Mouse (Mus musculus): ENCODE data around the gene Pomgnt1. TPM values are rescaled to one million over a fixed set of nuclear protein-coding genes. Genes with fewer than 3 reads are reported as not detected.

The Pomgnt1 gene
- polyA plus RNA-seq, 1 experiment, result 33.6 TPM

DNA sequence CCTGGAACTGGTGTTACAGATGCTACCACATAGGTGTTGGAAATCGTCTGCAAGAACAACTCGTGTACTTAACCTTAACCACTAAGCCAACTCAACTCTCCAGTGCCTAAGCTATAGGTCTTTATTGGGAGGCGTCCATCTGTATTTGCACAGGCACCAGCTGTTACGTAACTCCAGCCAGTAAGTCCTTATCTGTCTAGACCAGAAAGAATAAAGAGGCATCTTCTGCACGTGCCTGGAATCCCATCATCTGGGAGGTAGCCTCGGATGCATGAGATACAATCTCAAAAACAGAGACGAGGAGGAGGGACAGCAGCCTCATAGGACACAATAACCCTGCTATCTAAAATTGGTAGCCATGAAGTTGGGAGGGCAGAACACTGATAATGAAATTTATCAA lies 22.7 kb upstream of the Pomgnt1 start:
- Histone ChIP-seq H3K27ac (ENCODE audit: insufficient read depth, low read length) (no peak overlapping the region), H3K27me3 (ENCODE audit: control insufficient read depth, insufficient read depth, low read length, poor library complexity, severe bottlenecking) (no peaks in the 10 kb centered on the region), H3K9ac (ENCODE audit: low read depth, poor library complexity, severe bottlenecking) (no peak overlapping the region), H3K4me3 (ENCODE audit: low read depth, low read length) (no peak overlapping the region), H3K9me3 (replicated peaks; ENCODE audit: control insufficient read depth, insufficient read depth, low read length, poor library complexity, severe bottlenecking) (no peaks in the 10 kb centered on the region; the same call in 1 of the 2 replicates), H3K36me3 (ENCODE audit: control insufficient read depth, insufficient read depth, low read length, poor library complexity, severe bottlenecking) (peaks cover 82% of the 10 kb centered on the region), H3K4me1 (ENCODE audit: control insufficient read depth, insufficient read depth, low read length) (no peaks in the 10 kb centered on the region)
- TF ChIP-seq EP300 (IDR thresholded peaks at IDR 0.05; ENCODE audit: insufficient read depth, low read depth, low read length), result no peak

GRCm38 (mm10) chr4:116105278-116105677 lies 18.4 kb upstream of the Pomgnt1 start:
- Histone ChIP-seq H3K4me1 (ENCODE audit: control insufficient read depth, insufficient read depth, low read length) (no peaks in the 10 kb centered on the region), H3K36me3 (ENCODE audit: control insufficient read depth, insufficient read depth, low read length, poor library complexity, severe bottlenecking) (peaks cover 66% of the 10 kb centered on the region), H3K27ac (ENCODE audit: insufficient read depth, low read length) (no peak overlapping the region), H3K4me3 (ENCODE audit: low read depth, low read length) (no peak overlapping the region), H3K27me3 (ENCODE audit: control insufficient read depth, insufficient read depth, low read length, poor library complexity, severe bottlenecking) (no peaks in the 10 kb centered on the region), H3K9me3 (replicated peaks; ENCODE audit: control insufficient read depth, insufficient read depth, low read length, poor library complexity, severe bottlenecking) (no peaks in the 10 kb centered on the region; the same call in 1 of the 2 replicates), H3K9ac (ENCODE audit: low read depth, poor library complexity, severe bottlenecking) (no peak overlapping the region)
- TF ChIP-seq CTCF (IDR thresholded peaks at IDR 0.05; ENCODE audit: low read depth, low read length) (no peak), POLR2A (IDR thresholded peaks at IDR 0.05; ENCODE audit: insufficient read depth, low read length) (no peak), EP300 (IDR thresholded peaks at IDR 0.05; ENCODE audit: insufficient read depth, low read depth, low read length) (no peak)

DNA sequence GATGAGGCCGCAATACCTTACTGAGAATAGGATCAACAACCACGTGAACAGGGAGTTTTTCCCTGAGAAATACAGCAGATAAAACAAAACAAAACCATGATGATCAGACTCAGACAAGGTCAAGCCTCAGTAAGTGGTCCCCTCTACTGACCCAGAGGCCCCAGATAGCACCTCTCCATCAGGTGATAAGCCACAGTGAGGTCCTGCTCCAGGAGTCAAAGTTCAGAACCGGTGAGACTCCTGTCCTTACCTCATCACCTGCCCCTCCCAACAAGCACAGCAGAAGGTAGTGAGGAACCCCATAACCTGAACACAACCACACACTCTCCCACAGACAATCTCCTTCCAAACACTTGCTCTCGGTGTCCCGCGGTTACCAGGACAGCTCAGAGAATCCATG lies 12.9 kb upstream of the Pomgnt1 start:
- H3K36me3 ChIP-seq (ENCODE audit: control insufficient read depth, insufficient read depth, low read length, poor library complexity, severe bottlenecking), result peaks cover 35% of the 10 kb centered on the region
- H3K27me3 ChIP-seq (ENCODE audit: control insufficient read depth, insufficient read depth, low read length, poor library complexity, severe bottlenecking), result no peaks in the 10 kb centered on the region
- no peak for TF ChIP-seq EP300 (IDR thresholded peaks at IDR 0.05; ENCODE audit: insufficient read depth, low read depth, low read length)
- no peak for TF ChIP-seq CTCF (IDR thresholded peaks at IDR 0.05; ENCODE audit: low read depth, low read length)
- no peak for TF ChIP-seq POLR2A (IDR thresholded peaks at IDR 0.05; ENCODE audit: insufficient read depth, low read length)
- no peak overlapping the region for H3K27ac ChIP-seq (ENCODE audit: insufficient read depth, low read length)
- H3K9ac ChIP-seq (ENCODE audit: low read depth, poor library complexity, severe bottlenecking), result no peak overlapping the region
- H3K4me3 ChIP-seq (ENCODE audit: low read depth, low read length), result no peak overlapping the region
- H3K4me1 ChIP-seq (ENCODE audit: control insufficient read depth, insufficient read depth, low read length), result no peaks in the 10 kb centered on the region
- H3K9me3 ChIP-seq (replicated peaks; ENCODE audit: control insufficient read depth, insufficient read depth, low read length, poor library complexity, severe bottlenecking), result no peaks in the 10 kb centered on the region

GRCm38 (mm10) chr4:116111486-116111885 lies 12.2 kb upstream of the Pomgnt1 start:
- H3K4me3 ChIP-seq (ENCODE audit: low read depth, low read length), result no peak overlapping the region
- no peaks in the 10 kb centered on the region for H3K27me3 ChIP-seq (ENCODE audit: control insufficient read depth, insufficient read depth, low read length, poor library complexity, severe bottlenecking)
- H3K27ac ChIP-seq (ENCODE audit: insufficient read depth, low read length), result no peak overlapping the region
- no peaks in the 10 kb centered on the region for H3K4me1 ChIP-seq (ENCODE audit: control insufficient read depth, insufficient read depth, low read length)
- H3K9ac ChIP-seq (ENCODE audit: low read depth, poor library complexity, severe bottlenecking), result no peak overlapping the region
- no peaks in the 10 kb centered on the region for H3K9me3 ChIP-seq (replicated peaks; ENCODE audit: control insufficient read depth, insufficient read depth, low read length, poor library complexity, severe bottlenecking)
- peaks cover 35% of the 10 kb centered on the region for H3K36me3 ChIP-seq (ENCODE audit: control insufficient read depth, insufficient read depth, low read length, poor library complexity, severe bottlenecking)
- no peak for TF ChIP-seq POLR2A (IDR thresholded peaks at IDR 0.05; ENCODE audit: insufficient read depth, low read length)
- TF ChIP-seq CTCF (IDR thresholded peaks at IDR 0.05; ENCODE audit: low read depth, low read length), result no peak
- no peak for TF ChIP-seq EP300 (IDR thresholded peaks at IDR 0.05; ENCODE audit: insufficient read depth, low read depth, low read length)

DNA sequence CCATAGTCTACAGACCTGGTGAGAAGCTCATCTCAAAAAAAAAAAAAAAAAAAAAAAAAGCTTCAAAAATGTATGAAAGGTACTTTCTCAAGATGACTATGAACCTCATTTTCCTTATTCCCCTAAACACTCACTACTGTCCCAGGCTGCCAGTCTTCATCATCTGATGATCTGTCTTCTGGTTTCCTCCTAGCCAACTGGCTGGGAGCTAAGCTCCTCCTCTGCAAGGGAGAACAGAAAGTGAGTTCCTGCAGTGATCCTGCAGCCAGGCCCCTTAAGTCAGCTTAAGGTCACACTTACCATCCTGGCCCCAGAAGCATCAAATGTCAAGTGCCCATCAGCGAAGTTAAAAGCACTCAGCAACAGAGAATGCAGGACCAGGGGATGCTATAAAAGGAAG lies 878 bp upstream of the Pomgnt1 start:
- Histone ChIP-seq H3K27ac (ENCODE audit: insufficient read depth, low read length) (peak overlapping the region; percentile 60; the same call in 1 of the 2 replicates), H3K36me3 (ENCODE audit: control insufficient read depth, insufficient read depth, low read length, poor library complexity, severe bottlenecking) (peaks cover 7% of the 10 kb centered on the region; the same call in 1 of the 2 replicates), H3K27me3 (ENCODE audit: control insufficient read depth, insufficient read depth, low read length, poor library complexity, severe bottlenecking) (no peaks in the 10 kb centered on the region), H3K4me1 (ENCODE audit: control insufficient read depth, insufficient read depth, low read length) (no peaks in the 10 kb centered on the region), H3K4me3 (ENCODE audit: low read depth, low read length) (peak overlapping the region; percentile 96), H3K9ac (ENCODE audit: low read depth, poor library complexity, severe bottlenecking) (peak overlapping the region; percentile 84), H3K9me3 (replicated peaks; ENCODE audit: control insufficient read depth, insufficient read depth, low read length, poor library complexity, severe bottlenecking) (no peaks in the 10 kb centered on the region)
- TF ChIP-seq CTCF (IDR thresholded peaks at IDR 0.05; ENCODE audit: low read depth, low read length) (no peak), POLR2A (IDR thresholded peaks at IDR 0.05; ENCODE audit: insufficient read depth, low read length) (no peak), EP300 (IDR thresholded peaks at IDR 0.05; ENCODE audit: insufficient read depth, low read depth, low read length) (no peak)

DNA sequence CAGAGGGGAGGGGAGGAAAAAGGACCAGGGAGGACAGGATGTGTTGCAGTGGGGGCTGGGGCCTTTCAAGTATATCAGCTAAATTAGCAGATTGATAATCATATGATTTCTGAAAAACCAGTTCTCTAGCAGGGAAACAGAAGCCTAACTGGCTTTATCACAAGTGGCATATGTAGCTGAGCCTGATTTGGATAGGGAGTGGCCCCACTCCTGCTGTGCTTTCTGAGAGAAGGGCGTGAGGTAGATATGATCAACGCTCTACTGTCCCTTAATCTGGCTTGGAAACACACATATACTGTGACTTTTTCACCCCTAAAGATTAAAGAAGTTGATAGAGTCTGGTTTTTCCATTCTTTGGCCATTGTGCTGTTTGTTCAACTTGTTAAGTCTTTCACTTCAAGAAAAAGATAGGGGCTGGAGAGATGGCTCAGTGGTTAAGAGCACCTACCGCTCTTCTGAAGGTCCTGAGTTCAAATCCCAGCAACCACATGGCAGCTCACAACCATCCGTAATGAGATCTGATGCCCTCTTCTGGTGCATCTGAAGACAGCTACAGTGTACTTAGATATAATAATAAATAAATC lies 2.3 kb downstream of the Pomgnt1 start:
- Histone ChIP-seq H3K27me3 (ENCODE audit: control insufficient read depth, insufficient read depth, low read length, poor library complexity, severe bottlenecking) (no peaks in the 10 kb centered on the region), H3K9me3 (replicated peaks; ENCODE audit: control insufficient read depth, insufficient read depth, low read length, poor library complexity, severe bottlenecking) (no peaks in the 10 kb centered on the region), H3K36me3 (ENCODE audit: control insufficient read depth, insufficient read depth, low read length, poor library complexity, severe bottlenecking) (no peaks in the 10 kb centered on the region), H3K4me3 (ENCODE audit: low read depth, low read length) (no peak overlapping the region), H3K9ac (ENCODE audit: low read depth, poor library complexity, severe bottlenecking) (no peak overlapping the region), H3K4me1 (ENCODE audit: control insufficient read depth, insufficient read depth, low read length) (no peaks in the 10 kb centered on the region), H3K27ac (ENCODE audit: insufficient read depth, low read length) (no peak overlapping the region)
- TF ChIP-seq POLR2A (IDR thresholded peaks at IDR 0.05; ENCODE audit: insufficient read depth, low read length) (no peak), CTCF (IDR thresholded peaks at IDR 0.05; ENCODE audit: low read depth, low read length) (no peak), EP300 (IDR thresholded peaks at IDR 0.05; ENCODE audit: insufficient read depth, low read depth, low read length) (no peak)
